Mouse (Mus musculus) spleen, adult 2 months (tissue): Measurements from ENCODE around the gene Mterf2.

Source experiments
- CTCF ChIP-seq: fragments of 200-500 bp; IDR thresholded peaks from 2 replicates; pipeline ENCODE4 v1.5.1; 2011; ENCODE audit warnings: mild to moderate bottlenecking, inconsistent platforms; ENCODE audit not compliant: insufficient read depth, insufficient read length, insufficient replicate concordance; ENCODE audit errors: extremely low read depth
- POLR2A ChIP-seq: fragments of 200-500 bp; IDR thresholded peaks from 2 replicates; pipeline ENCODE4 v1.6.1; 2011; ENCODE audit warnings: low read depth, low read length, inconsistent platforms

DNA sequence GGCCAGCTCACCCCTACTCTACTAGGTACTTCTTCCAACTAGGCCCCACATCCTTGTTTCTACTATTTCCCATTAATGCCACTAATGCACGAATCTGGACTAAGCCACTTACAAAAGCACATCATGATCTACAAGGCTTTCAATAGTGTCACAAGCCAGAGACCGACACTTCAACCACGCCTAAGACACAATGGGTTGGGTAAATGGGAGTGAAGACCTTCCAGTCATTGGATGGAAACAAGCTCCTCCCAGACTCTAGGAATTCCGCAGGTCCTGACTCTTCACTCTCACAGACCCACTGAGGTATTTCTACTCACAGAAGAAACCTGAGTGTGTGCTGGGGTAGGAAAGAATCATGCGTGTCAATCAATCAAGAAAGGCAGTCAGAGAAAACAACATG is 37.5 kb upstream of the Mterf2 start:
- no peak for TF ChIP-seq CTCF
- TF ChIP-seq POLR2A: no peak
